Mouse (Mus musculus) testis, adult 2 months (tissue): Measurements from ENCODE around the gene U2af1l4.

Experiments
- CTCF ChIP-seq: fragments of 200-500 bp; IDR thresholded peaks from 2 replicates; pipeline ENCODE4 v1.5.1; 2012; ENCODE audit warnings: low read depth, mild to moderate bottlenecking, inconsistent platforms, low read length, moderate library complexity; ENCODE audit not compliant: control insufficient read depth, insufficient read depth, insufficient replicate concordance
- POLR2A ChIP-seq: fragments of 200-500 bp; IDR thresholded peaks from 2 replicates; pipeline ENCODE4 v1.6.1; 2012; ENCODE audit warnings: low read depth, mild to moderate bottlenecking, inconsistent platforms, low read length, moderate library complexity; ENCODE audit not compliant: control insufficient read depth

- no peak for TF ChIP-seq POLR2A
- TF ChIP-seq CTCF: no peak
These were observed 10.0 kb upstream of the U2af1l4 start for GRCm38 (mm10) chr7:30553021-30553589.
